In genomic region chr4:83305099-83305498, GRCm38 (mm10) we compare ENCODE assay signal across 15 mouse cellular contexts.
"Had no signal": no experiment of that assay in that cellular context is flagged by ENCODE, and none has a peak within 500 bp of the region (broad histone marks: within the 10 kb centered on the region; RNA-seq: fewer than 3 reads in every experiment).

No protein-coding gene starts in this region.

- H3K27me3 ChIP-seq: neural tube, embryonic 13.5 days; neural tube, embryonic 15.5 days; stomach, embryonic 15.5 days had no signal

- H3K27ac ChIP-seq: neural tube, embryonic 13.5 days; neural tube, embryonic 15.5 days; stomach, embryonic 15.5 days; stomach, postnatal 0 days had no signal

- DNase-seq: retina, postnatal 1 day; right cerebral cortex, adult 18-20 months; right cerebral cortex, postnatal 14 days; right cerebral cortex, postnatal 25 days; right cerebral cortex, postnatal 4 days; spleen, adult 18-20 months; thymus, adult 18-20 months; thymus, postnatal 14 days; thymus, postnatal 25 days; thymus, postnatal 36 days; thymus, postnatal 4 days had no signal

- H3K36me3 ChIP-seq: neural tube, embryonic 13.5 days; neural tube, embryonic 15.5 days; stomach, embryonic 15.5 days had no signal

- H3K9ac ChIP-seq: neural tube, embryonic 13.5 days; neural tube, embryonic 15.5 days; stomach, embryonic 15.5 days had no signal

- H3K4me2 ChIP-seq: neural tube, embryonic 13.5 days; neural tube, embryonic 15.5 days; stomach, embryonic 15.5 days had no signal

- H3K9me3 ChIP-seq: neural tube, embryonic 13.5 days; neural tube, embryonic 15.5 days; stomach, embryonic 15.5 days had no signal

- H3K4me3 ChIP-seq: neural tube, embryonic 13.5 days; neural tube, embryonic 15.5 days; stomach, embryonic 15.5 days had no signal
